Comparison of ENCODE assay signal across 11 mouse cellular contexts in the genomic region with DNA sequence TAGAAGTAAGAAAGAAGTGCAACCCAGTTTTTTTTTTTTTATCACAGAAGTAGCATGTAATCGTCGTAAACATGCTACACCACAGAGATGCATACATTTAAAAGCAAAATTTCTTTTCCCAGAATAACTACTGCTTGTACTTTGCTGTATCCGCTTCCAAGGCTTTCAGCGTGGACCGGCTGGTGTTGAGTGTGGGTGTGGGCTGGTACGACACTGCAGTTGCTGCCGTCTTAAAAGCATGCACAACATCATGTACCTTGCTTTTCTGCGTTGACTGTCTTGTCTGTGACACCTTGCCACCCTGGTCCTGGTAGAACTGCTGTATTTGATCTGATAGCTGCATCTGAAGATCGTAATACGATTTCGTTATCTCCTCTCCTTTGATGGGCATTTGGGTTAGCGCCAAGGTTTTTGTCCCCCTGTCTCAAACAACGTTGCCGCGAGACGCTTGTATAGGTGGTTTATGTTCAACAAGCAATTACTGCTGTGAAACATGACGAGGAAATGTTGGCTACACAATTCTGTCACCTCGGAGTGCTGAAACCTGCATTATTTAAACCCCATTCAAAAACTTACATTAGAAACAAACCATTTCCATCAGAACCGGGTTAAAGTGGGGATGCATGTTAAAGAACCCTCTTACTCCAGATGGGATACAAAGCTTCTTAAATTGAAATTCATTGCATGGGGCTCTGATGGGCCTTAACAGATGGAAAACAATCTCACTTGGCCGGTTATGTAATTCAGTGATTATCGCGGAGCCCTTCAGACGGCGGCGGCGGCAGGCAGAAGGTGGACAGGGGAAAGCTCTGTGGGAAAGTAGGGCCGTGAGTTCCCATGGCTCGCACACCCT. TPM values are rescaled to one million over a fixed set of nuclear protein-coding genes. Genes with fewer than 3 reads are reported as not detected.
DNase-seq lines count a peak whose midpoint lies in the region; ATAC-seq and TF ChIP-seq lines count a peak whose summit lies in the region.
"Had no signal": no experiment of that assay in that cellular context is flagged by ENCODE, and none has a peak within 500 bp of the region (broad histone marks: within the 10 kb centered on the region; RNA-seq: fewer than 3 reads in every experiment).

No protein-coding gene starts in this region.

- no peaks in the 10 kb centered on the region for H3K27me3 ChIP-seq in intestine, postnatal 0 days (replicated peaks; ENCODE audit: control insufficient read depth, insufficient read depth, low read length)
- no peaks in the 10 kb centered on the region for H3K27me3 ChIP-seq in intestine, embryonic 16.5 days (replicated peaks; ENCODE audit: control insufficient read depth, insufficient read depth, low read length)
- no peaks in the 10 kb centered on the region for H3K27me3 ChIP-seq in forebrain, embryonic 13.5 days

- 68% methylated on average over 28 of the region's 28 CpGs for WGBS in intestine, postnatal 0 days
- 67% methylated on average over 28 of the region's 28 CpGs for WGBS in intestine, embryonic 16.5 days
- 38% methylated on average over 28 of the region's 28 CpGs for WGBS in forebrain, embryonic 13.5 days

- H3K9me3 ChIP-seq in intestine, postnatal 0 days (ENCODE audit: control insufficient read depth), result no peaks in the 10 kb centered on the region
- no peaks in the 10 kb centered on the region for H3K9me3 ChIP-seq in intestine, embryonic 16.5 days (ENCODE audit: control insufficient read depth, low read length)
- H3K9me3 ChIP-seq in ES-E14 (ENCODE audit: control insufficient read depth, insufficient read depth, low read depth, low read length), result no peaks in the 10 kb centered on the region
- H3K9me3 ChIP-seq in forebrain, embryonic 13.5 days (replicated peaks), result no peaks in the 10 kb centered on the region
- H3K9me3 ChIP-seq: hindbrain, embryonic 10.5 days had no signal

- no peak overlapping the region for H3K4me3 ChIP-seq in intestine, postnatal 0 days (ENCODE audit: low read depth, low read length)
- no peak overlapping the region for H3K4me3 ChIP-seq in intestine, embryonic 16.5 days (ENCODE audit: low read length)
- peak overlapping the region; percentile 7 to 31; a peak in 2 of 4 replicates for H3K4me3 ChIP-seq in ES-E14 (ENCODE audit: insufficient read depth in 1 of 2, low read depth in 1 of 2, low read length in 2 of 2, poor library complexity in 1 of 2, severe bottlenecking in 1 of 2)
- H3K4me3 ChIP-seq in forebrain, embryonic 13.5 days, result no peak overlapping the region
- H3K4me3 ChIP-seq: hindbrain, embryonic 10.5 days had no signal

- 0 out of 2 replicates have a peak overlapping the region, but pooled peaks have one; percentile 17 for H3K4me2 ChIP-seq in intestine, postnatal 0 days (replicated peaks; ENCODE audit: low read depth)
- H3K4me2 ChIP-seq in intestine, embryonic 16.5 days (ENCODE audit: low read depth, low read length), result no peak overlapping the region
- peak overlapping the region; percentile 40 for H3K4me2 ChIP-seq in forebrain, embryonic 13.5 days

- H3K4me1 ChIP-seq in intestine, postnatal 0 days (replicated peaks; ENCODE audit: control insufficient read depth, insufficient read depth, low read length), result no peaks in the 10 kb centered on the region
- no peaks in the 10 kb centered on the region for H3K4me1 ChIP-seq in intestine, embryonic 16.5 days (ENCODE audit: control insufficient read depth, insufficient read depth, low read length)
- peaks cover 2 to 3% of the 10 kb centered on the region in 2 experiments; a peak in 2 of 4 replicates for H3K4me1 ChIP-seq in ES-E14 (ENCODE audit: control insufficient read depth in 2 of 2, insufficient read depth in 2 of 2, low read length in 2 of 2, poor library complexity in 1 of 2)
- H3K4me1 ChIP-seq in forebrain, embryonic 13.5 days, result peaks cover 18% of the 10 kb centered on the region
- H3K4me1 ChIP-seq: hindbrain, embryonic 10.5 days had no signal

- no peak overlapping the region for H3K27ac ChIP-seq in intestine, postnatal 0 days (ENCODE audit: low read depth, low read length)
- H3K27ac ChIP-seq in intestine, embryonic 16.5 days (ENCODE audit: low read length), result no peak overlapping the region
- H3K27ac ChIP-seq in ES-E14 (ENCODE audit: insufficient read depth, low read depth, low read length, poor library complexity, severe bottlenecking), result no peak overlapping the region
- no peak overlapping the region for H3K27ac ChIP-seq in forebrain, embryonic 13.5 days
- H3K27ac ChIP-seq: hindbrain, embryonic 10.5 days had no signal

- in situ Hi-C loops in ES-E14 (cut with MboI; ENCODE audit: low sequenced_read_pairs in 2 of 2, unreplicated experiment in 2 of 2), result loop anchor here in 1 of 2 experiments (25.0 kb wide), 1 partner anchor 145 kb away; no protein-coding TSS in a partner anchor

- H3K9ac ChIP-seq in intestine, postnatal 0 days (ENCODE audit: low read depth, low read length), result no peak overlapping the region
- H3K9ac ChIP-seq in intestine, embryonic 16.5 days (ENCODE audit: low read depth, low read length), result no peak overlapping the region
- H3K9ac ChIP-seq in ES-E14 (ENCODE audit: insufficient read depth, low read depth, low read length, poor library complexity, severe bottlenecking), result no peak overlapping the region
- no peak overlapping the region for H3K9ac ChIP-seq in forebrain, embryonic 13.5 days

- TF ChIP-seq CTCF in intestine, postnatal 0 days (IDR thresholded peaks at IDR 0.05; ENCODE audit: low read depth), result no peak

- no peaks in the 10 kb centered on the region for H3K36me3 ChIP-seq in intestine, postnatal 0 days (ENCODE audit: control insufficient read depth, insufficient read depth)
- H3K36me3 ChIP-seq in intestine, embryonic 16.5 days (ENCODE audit: control insufficient read depth, insufficient read depth, low read length), result no peaks in the 10 kb centered on the region
- no peaks in the 10 kb centered on the region for H3K36me3 ChIP-seq in ES-E14 (ENCODE audit: control insufficient read depth, insufficient read depth, low read length, poor library complexity, severe bottlenecking)
- H3K36me3 ChIP-seq in forebrain, embryonic 13.5 days (ENCODE audit: poor library complexity, severe bottlenecking), result no peaks in the 10 kb centered on the region
- H3K36me3 ChIP-seq: hindbrain, embryonic 10.5 days had no signal

- peak; percentile 13 for DNase-seq in embryo, embryonic 10 days (ENCODE audit: low spot score)
- DNase-seq in embryo, embryonic 9.5 days (ENCODE audit: extremely low spot score), result no peak
- DNase-seq in ES-E14 (ENCODE audit: low read depth, low spot score), result no peak
- DNase-seq in kidney, postnatal 4 days, result no peak
- DNase-seq: kidney, postnatal 10 days had no signal

- ATAC-seq in intestine, postnatal 0 days, result no peak
- no peak for ATAC-seq in intestine, embryonic 16.5 days
- peak; percentile 77 for ATAC-seq in forebrain, embryonic 13.5 days
- ATAC-seq in monocyte, adult 5-6 weeks (replicated peaks; ENCODE audit: insufficient number of reproducible peaks, low FRiP score, low TSS enrichment, poor library complexity, severe bottlenecking), result no peak

TF ChIP-seq in ES-E14, 5 proteins besides CTCF, POLR2A, EP300 and RAD21:
- TF ChIP-seq ZC3H11A (IDR thresholded peaks at IDR 0.05; ENCODE audit: borderline replicate concordance, low read depth, low read length), result no peak
- no peak for TF ChIP-seq HCFC1 (IDR thresholded peaks at IDR 0.05; ENCODE audit: borderline replicate concordance, insufficient read depth, low read length)
- no peak for TF ChIP-seq MAFK (IDR thresholded peaks at IDR 0.05; ENCODE audit: insufficient read depth, low read depth, low read length)
- no peak for TF ChIP-seq ZNF384 (IDR thresholded peaks at IDR 0.05; ENCODE audit: low read depth, low read length)
- TF ChIP-seq CHD2 (IDR thresholded peaks at IDR 0.05; ENCODE audit: low read depth, low read length), result no peak

RNA-seq across cellular contexts. Expression of gene Rnf182, which starts 23.5 kb away (rescaled TPM):
- polyA plus RNA-seq in intestine, postnatal 0 days (2015; fragmentation: Nextera tagmentation; extraction: Ambion mirVana), result 0.21 and 0.64 TPM in 2 replicates
- 0.61 and 1.1 TPM in 2 replicates for polyA plus RNA-seq in intestine, embryonic 16.5 days (2015; fragmentation: Nextera tagmentation; extraction: Ambion mirVana)
- 0.05 and 0.22 TPM in 2 replicates for total RNA-seq in ES-E14 (2012; rRNA removed)
- 24.8 and 26.3 TPM in 2 replicates for polyA plus RNA-seq in forebrain, embryonic 13.5 days (2015; fragmentation: Nextera tagmentation; extraction: Ambion mirVana)
- not detected in 3 replicates for total RNA-seq in monocyte, adult 5-6 weeks (2017)
- polyA plus RNA-seq: liver, embryonic 16.5 days had no signal

RNA-seq across cellular contexts. Expression of gene Mcur1, which starts 32.1 kb away (rescaled TPM):
- 15.4 TPM in 2 replicates for polyA plus RNA-seq in intestine, postnatal 0 days (2015; fragmentation: Nextera tagmentation; extraction: Ambion mirVana)
- 8.6 and 9.1 TPM in 2 replicates for polyA plus RNA-seq in intestine, embryonic 16.5 days (2015; fragmentation: Nextera tagmentation; extraction: Ambion mirVana)
- total RNA-seq in ES-E14 (2012; rRNA removed), result 2.0 and 2.5 TPM in 2 replicates
- 9.3 and 9.6 TPM in 2 replicates for polyA plus RNA-seq in forebrain, embryonic 13.5 days (2015; fragmentation: Nextera tagmentation; extraction: Ambion mirVana)
- total RNA-seq in monocyte, adult 5-6 weeks (2017), result 32.0 to 39.8 TPM (median 37.9 TPM) in 3 replicates

Comparison
In these comparisons a context has a peak if more than half of its experiments do, and no peak if none do; other contexts are left out.
1. H3K4me3 ChIP-seq: peak in ES-E14 (2 of 2); none in intestine, postnatal 0 days (single experiment), intestine, embryonic 16.5 days (single experiment) and forebrain, embryonic 13.5 days (single experiment).
2. RNA of gene Rnf182, which starts 23.5 kb away (polyA plus RNA-seq): 24.8 to 26.3 TPM in forebrain, embryonic 13.5 days; 0.61 to 1.1 TPM in intestine, embryonic 16.5 days and 0.21 to 0.64 TPM in intestine, postnatal 0 days; every median in the first group is over 10 times any median in the second.